Mouse (Mus musculus) lung, adult 2 months (tissue): ENCODE data around the gene Ptger1.

Experiments
- CTCF ChIP-seq: fragments of 200-500 bp; IDR thresholded peaks from 2 replicates; pipeline ENCODE4 v1.5.1; 2011; ENCODE audit warnings: mild to moderate bottlenecking, low read length, control low read depth; ENCODE audit not compliant: insufficient read depth
- POLR2A ChIP-seq: fragments of 200-500 bp; IDR thresholded peaks from 2 replicates; pipeline ENCODE4 v1.6.1; 2011; ENCODE audit warnings: low read depth, mild to moderate bottlenecking, control low read depth, low read length, borderline replicate concordance; ENCODE audit errors: extremely low read depth

GRCm38 (mm10) chr8:83662421-83662826 is 4.1 kb upstream of the Ptger1 start:
- TF ChIP-seq POLR2A (peak; percentile 21; the same call in 1 of the 2 replicates), CTCF (peak; percentile 82)
